ENCODE assay signal across 26 mouse cellular contexts in the genomic region with DNA sequence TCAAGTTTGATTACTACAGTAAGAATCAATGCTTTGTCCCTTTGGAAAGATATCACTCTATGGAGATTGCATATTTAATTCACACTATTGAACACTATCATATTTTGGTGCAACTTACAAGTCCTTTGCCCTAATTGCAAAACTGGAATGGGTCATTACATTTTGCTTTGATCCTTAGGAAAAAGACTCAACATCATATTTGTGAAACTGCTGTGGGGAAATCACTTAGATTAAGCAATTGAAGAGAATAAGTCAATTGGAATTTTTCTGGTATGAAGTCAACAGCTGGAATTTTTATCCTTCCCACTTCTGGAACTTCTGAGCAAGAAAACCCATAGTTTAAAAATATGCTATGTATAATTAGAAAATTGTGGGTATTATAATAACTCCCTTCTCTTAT.
DNase-seq lines count a peak whose midpoint lies in the region; ATAC-seq and TF ChIP-seq lines count a peak whose summit lies in the region.
"Had no signal": no experiment of that assay in that cellular context is flagged by ENCODE, and none has a peak within 500 bp of the region (broad histone marks: within the 10 kb centered on the region; RNA-seq: fewer than 3 reads in every experiment).

No protein-coding gene starts in this region.

- no peak overlapping the region for H3K27ac ChIP-seq in lung, embryonic 15.5 days
- H3K27ac ChIP-seq: embryonic facial prominence, embryonic 10.5 days; embryonic facial prominence, embryonic 13.5 days; forebrain, embryonic 10.5 days; forebrain, embryonic 13.5 days; hindbrain, embryonic 10.5 days; hindbrain, embryonic 13.5 days had no signal

- no peak for TF ChIP-seq POLR2A in lung, adult 2 months (IDR thresholded peaks at IDR 0.05; ENCODE audit: borderline replicate concordance, extremely low read depth, low read depth, low read length)

- peaks cover 7% of the 10 kb centered on the region; the same call in 1 of the 2 replicates for H3K4me1 ChIP-seq in lung, embryonic 15.5 days
- H3K4me1 ChIP-seq in lung, adult 2 months (ENCODE audit: control insufficient read depth, insufficient read depth, low read length) = no peaks in the 10 kb centered on the region
- H3K4me1 ChIP-seq: embryonic facial prominence, embryonic 10.5 days; embryonic facial prominence, embryonic 13.5 days; forebrain, embryonic 10.5 days; forebrain, embryonic 13.5 days; hindbrain, embryonic 10.5 days; hindbrain, embryonic 13.5 days had no signal

- H3K4me2 ChIP-seq in lung, embryonic 15.5 days = no peak overlapping the region
- H3K4me2 ChIP-seq: embryonic facial prominence, embryonic 13.5 days; forebrain, embryonic 13.5 days; heart, embryonic 11.5 days; hindbrain, embryonic 13.5 days had no signal

- H3K4me3 ChIP-seq in lung, embryonic 15.5 days = no peak overlapping the region
- H3K4me3 ChIP-seq in lung, adult 2 months (replicated peaks; ENCODE audit: extremely low read depth, low read depth, low read length) = no peak overlapping the region
- H3K4me3 ChIP-seq: embryonic facial prominence, embryonic 10.5 days; embryonic facial prominence, embryonic 13.5 days; erythroblast, embryonic 14.5 days; forebrain, embryonic 10.5 days; forebrain, embryonic 13.5 days; hindbrain, embryonic 10.5 days; hindbrain, embryonic 13.5 days had no signal

- no peak for TF ChIP-seq CTCF in lung, adult 2 months (IDR thresholded peaks at IDR 0.05; ENCODE audit: insufficient read depth, low read length)

- no peaks in the 10 kb centered on the region for H3K36me3 ChIP-seq in lung, embryonic 15.5 days
- H3K36me3 ChIP-seq: embryonic facial prominence, embryonic 10.5 days; embryonic facial prominence, embryonic 13.5 days; forebrain, embryonic 10.5 days; hindbrain, embryonic 10.5 days; hindbrain, embryonic 13.5 days had no signal

- H3K9ac ChIP-seq in lung, embryonic 15.5 days = no peak overlapping the region
- H3K9ac ChIP-seq: embryonic facial prominence, embryonic 13.5 days; forebrain, embryonic 13.5 days; hindbrain, embryonic 13.5 days had no signal

- peak; percentile 39; the same call in 1 of the 2 replicates for ATAC-seq in lung, embryonic 15.5 days (ENCODE audit: borderline replicate concordance, extremely low read depth, low FRiP score, low TSS enrichment)
- ATAC-seq: activated CD4-positive, CD25-positive, alpha-beta regulatory T cell, adult 4 months; forebrain, embryonic 13.5 days; forebrain, embryonic 16.5 days; hindbrain, embryonic 16.5 days had no signal

- no peaks in the 10 kb centered on the region for H3K9me3 ChIP-seq in lung, embryonic 15.5 days
- H3K9me3 ChIP-seq: embryonic facial prominence, embryonic 10.5 days; embryonic facial prominence, embryonic 13.5 days; forebrain, embryonic 10.5 days; forebrain, embryonic 13.5 days; hindbrain, embryonic 10.5 days; hindbrain, embryonic 13.5 days had no signal

- no peak for DNase-seq in lung, adult 2 months
- peak; percentile 17 for DNase-seq in lung, postnatal 25 days (ENCODE audit: low spot score)
- no peak for DNase-seq in lung, adult 18-20 months
- DNase-seq in lung, postnatal 36 days = peak; percentile 18
- no peak for DNase-seq in gastrocnemius, postnatal 25 days
- DNase-seq: adrenal gland, adult 8-10 months; adrenal gland, postnatal 25 days; cerebellum, adult 11-12 months; cerebellum, adult 8-10 months; cerebellum, postnatal 10 days; cerebellum, postnatal 36 days; embryo, embryonic 11 days; gastrocnemius, postnatal 10 days; heart, adult 11 months had no signal

- no peaks in the 10 kb centered on the region for H3K27me3 ChIP-seq in lung, embryonic 15.5 days
- H3K27me3 ChIP-seq: embryonic facial prominence, embryonic 13.5 days; forebrain, embryonic 13.5 days; hindbrain, embryonic 13.5 days had no signal

Comparison
In these comparisons a context has a peak if more than half of its experiments do, and no peak if none do; other contexts are left out.
1. DNase-seq: peak in lung, postnatal 25 days (single experiment) and lung, postnatal 36 days (single experiment); none in lung, adult 2 months (single experiment), lung, adult 18-20 months (0 of 2) and gastrocnemius, postnatal 25 days (single experiment).